Mouse (Mus musculus) midbrain, embryonic 11.5 days (tissue): ENCODE measurements at regions not wholly inside any gene's neighbourhood (a gene's known extent, or its start where the extent isn't known, plus 50 kb on each side); places are given as distances from the start of the nearest gene placed in this dataset.

Experiments used
- ATAC-seq: fragments of 200-750 bp; cut with Nextera tagmentation; 2 replicates; pipeline ENCODE4 v1.8.0; 2017; ENCODE audit warnings: moderate TSS enrichment, moderate library complexity; ENCODE audit not compliant: low FRiP score
- DNase-seq: peaks from one replicate; pipeline ENCODE4 v3.0.0; 2015; ENCODE audit warnings: low spot score; ENCODE audit errors: missing footprints
- H3K27ac ChIP-seq: fragments of 300-500 bp; sonication (generic); 2 replicates; pipeline ENCODE4 v1.5.1; 2014; ENCODE audit warnings: low read depth, low read length
- H3K27me3 ChIP-seq: fragments of 300-500 bp; sonication (generic); 2 replicates; pipeline ENCODE4 v1.6.1; 2014; ENCODE audit warnings: mild to moderate bottlenecking, low read length, moderate library complexity, mixed read lengths; ENCODE audit not compliant: control insufficient read depth, insufficient read depth
- H3K36me3 ChIP-seq: fragments of 300-500 bp; sonication (generic); 2 replicates; pipeline ENCODE4 v1.6.1; 2014; ENCODE audit warnings: mild to moderate bottlenecking, low read length, moderate library complexity, mixed read lengths; ENCODE audit not compliant: control insufficient read depth, insufficient read depth
- H3K4me1 ChIP-seq: fragments of 300-500 bp; sonication (generic); 2 replicates; pipeline ENCODE4 v1.6.1; 2014; ENCODE audit warnings: low read length; ENCODE audit not compliant: control insufficient read depth, insufficient read depth
- H3K4me2 ChIP-seq: fragments of 300-500 bp; sonication (generic); 2 replicates; pipeline ENCODE4 v1.6.1; 2014; ENCODE audit warnings: mild to moderate bottlenecking, moderate library complexity
- H3K4me3 ChIP-seq: fragments of 300-500 bp; sonication (generic); 2 replicates; pipeline ENCODE4 v1.5.1; 2014; ENCODE audit warnings: low read depth, low read length
- H3K9ac ChIP-seq: fragments of 300-500 bp; sonication (generic); 2 replicates; pipeline ENCODE4 v1.6.1; 2014; ENCODE audit warnings: low read length
- H3K9me3 ChIP-seq: fragments of 300-500 bp; sonication (generic); 2 replicates; pipeline ENCODE4 v1.6.1; 2016; ENCODE audit warnings: low read length; ENCODE audit not compliant: control insufficient read depth
- WGBS: fragments of 180-500 bp; shearing (Covaris S2); extraction: QIAGEN DNeasy Blood & Tissue Kit; methylation state at CpG from one replicate; pipeline ENCODE4 v1.1.7; 2014; 5-methylcytosine and 5-hydroxymethylcytosine counted together

GRCm38 (mm10) chr5:111619974-111620373 is 113.8 kb upstream of the Gm26897 start:
- no peak overlapping the region for H3K27ac ChIP-seq
- ATAC-seq (peak; percentile 22; the same call in 1 of the 2 replicates), DNase-seq (no peak)
- H3K9ac ChIP-seq, result no peak overlapping the region
- H3K4me2 ChIP-seq, result no peak overlapping the region
- no peaks in the 10 kb centered on the region for H3K27me3 ChIP-seq
- no peaks in the 10 kb centered on the region for H3K9me3 ChIP-seq
- peaks cover 2% of the 10 kb centered on the region; the same call in 1 of the 2 replicates for H3K4me1 ChIP-seq
- 37% methylated on average over 9 of the region's 9 CpGs for WGBS
- H3K36me3 ChIP-seq, result no peaks in the 10 kb centered on the region
- H3K4me3 ChIP-seq, result no peak overlapping the region

- WGBS, result 76% methylated on average over 6 of the region's 6 CpGs
- H3K4me2 ChIP-seq, result no peak overlapping the region
- H3K27me3 ChIP-seq, result no peaks in the 10 kb centered on the region; the same call in 1 of the 2 replicates
- no peak overlapping the region for H3K4me3 ChIP-seq
- peaks cover 2% of the 10 kb centered on the region; the same call in 1 of the 2 replicates for H3K4me1 ChIP-seq
- H3K36me3 ChIP-seq, result no peaks in the 10 kb centered on the region
- no peak overlapping the region for H3K9ac ChIP-seq
- no peak for ATAC-seq
- no peaks in the 10 kb centered on the region for H3K9me3 ChIP-seq
- no peak for DNase-seq
- no peak overlapping the region for H3K27ac ChIP-seq
Measured at GRCm38 (mm10) chr5:111620626-111621025, 113.1 kb upstream of the Gm26897 start.

GRCm38 (mm10) chr5:111622481-111622880 is 111.2 kb upstream of the Gm26897 start:
- H3K27ac ChIP-seq, result no peak overlapping the region
- no peaks in the 10 kb centered on the region for H3K9me3 ChIP-seq
- H3K9ac ChIP-seq, result no peak overlapping the region

GRCm38 (mm10) chr5:111626273-111626798 is 107.4 kb upstream of the Gm26897 start:
- H3K36me3 ChIP-seq, result no peaks in the 10 kb centered on the region
- H3K4me3 ChIP-seq, result no peak overlapping the region
- no peak overlapping the region for H3K9ac ChIP-seq
- no peaks in the 10 kb centered on the region for H3K9me3 ChIP-seq
- no peak for DNase-seq
- peak overlapping the region; percentile 1 for H3K27ac ChIP-seq
- peaks cover 25% of the 10 kb centered on the region for H3K4me1 ChIP-seq
- peak; percentile 25; the same call in 1 of the 2 replicates for ATAC-seq
- WGBS, result 3% methylated on average over 6 of the region's 6 CpGs
- H3K27me3 ChIP-seq, result no peaks in the 10 kb centered on the region; the same call in 1 of the 2 replicates
- no peak overlapping the region for H3K4me2 ChIP-seq

More at GRCm38 (mm10) chr5:111622481-111622880, 111.2 kb upstream of the Gm26897 start:
- H3K4me1 ChIP-seq, result peaks cover 18% of the 10 kb centered on the region
- no peak for DNase-seq
- no peaks in the 10 kb centered on the region; the same call in 1 of the 2 replicates for H3K27me3 ChIP-seq
- no peaks in the 10 kb centered on the region for H3K36me3 ChIP-seq
- 95% methylated on average over 5 of the region's 5 CpGs for WGBS
- no peak for ATAC-seq
- no peak overlapping the region for H3K4me3 ChIP-seq
- H3K4me2 ChIP-seq, result no peak overlapping the region

- DNase-seq (no peak), ATAC-seq (no peak; the same call in 1 of the 2 replicates)
- no peak overlapping the region for H3K4me2 ChIP-seq
- H3K27me3 ChIP-seq, result no peaks in the 10 kb centered on the region; the same call in 1 of the 2 replicates
- H3K36me3 ChIP-seq, result no peaks in the 10 kb centered on the region
- 96% methylated on average over 3 of the region's 3 CpGs for WGBS
- no peak overlapping the region for H3K27ac ChIP-seq
- no peak overlapping the region for H3K9ac ChIP-seq
- no peak overlapping the region for H3K4me3 ChIP-seq
- peaks cover 4% of the 10 kb centered on the region; the same call in 1 of the 2 replicates for H3K9me3 ChIP-seq
- peaks cover 36% of the 10 kb centered on the region for H3K4me1 ChIP-seq
Measured at GRCm38 (mm10) chr5:111630313-111630844, 103.3 kb upstream of the Gm26897 start.

- peaks cover 4% of the 10 kb centered on the region; the same call in 1 of the 2 replicates for H3K9me3 ChIP-seq
- H3K4me2 ChIP-seq, result peak overlapping the region; percentile 19
- no peaks in the 10 kb centered on the region for H3K27me3 ChIP-seq
- H3K36me3 ChIP-seq, result no peaks in the 10 kb centered on the region
- under 1% methylated on average over 18 of the region's 18 CpGs for whole genome bisulfite sequencing
- H3K4me3 ChIP-seq, result no peak overlapping the region
- H3K27ac ChIP-seq, result peak overlapping the region; percentile 93
- H3K9ac ChIP-seq, result peak overlapping the region; percentile 49
- ATAC-seq (peak; percentile 83), DNase-seq (peak; percentile 96)
- peaks cover 28% of the 10 kb centered on the region for H3K4me1 ChIP-seq
Measured at GRCm38 (mm10) chr5:111631572-111632161, 102.1 kb upstream of the Gm26897 start.

- Histone ChIP-seq H3K27me3 (no peaks in the 10 kb centered on the region), H3K27ac (no peak overlapping the region), H3K36me3 (no peaks in the 10 kb centered on the region), H3K9ac (no peak overlapping the region), H3K9me3 (peaks cover 4% of the 10 kb centered on the region; the same call in 1 of the 2 replicates), H3K4me1 (peaks cover 29% of the 10 kb centered on the region), H3K4me3 (no peak overlapping the region), H3K4me2 (no peak overlapping the region)
- 90% methylated on average over 5 of the region's 5 CpGs for WGBS
- DNase-seq, result no peak
- ATAC-seq, result no peak
Measured at GRCm38 (mm10) chr5:111635092-111635491, 98.6 kb upstream of the Gm26897 start.

GRCm38 (mm10) chr5:111636969-111637368 is 96.8 kb upstream of the Gm26897 start:
- H3K9ac ChIP-seq, result no peak overlapping the region
- ATAC-seq (no peak), DNase-seq (no peak)
- peaks cover 23% of the 10 kb centered on the region for H3K4me1 ChIP-seq
- no peak overlapping the region for H3K27ac ChIP-seq
- H3K9me3 ChIP-seq, result peaks cover 4% of the 10 kb centered on the region; the same call in 1 of the 2 replicates
- H3K4me2 ChIP-seq, result no peak overlapping the region
- no peaks in the 10 kb centered on the region for H3K36me3 ChIP-seq
- H3K27me3 ChIP-seq, result 0 out of 2 replicates have a peak, but pooled peaks cover 2% of the 10 kb centered on the region
- WGBS, result 70% methylated on average over 4 of the region's 4 CpGs
- H3K4me3 ChIP-seq, result no peak overlapping the region

- 83% methylated on average over 7 of the region's 7 CpGs for WGBS
- DNase-seq (no peak), ATAC-seq (no peak)
- Histone ChIP-seq H3K9ac (no peak overlapping the region), H3K4me2 (no peak overlapping the region), H3K27me3 (0 out of 2 replicates have a peak, but pooled peaks cover 2% of the 10 kb centered on the region), H3K9me3 (no peaks in the 10 kb centered on the region), H3K4me1 (peaks cover 17% of the 10 kb centered on the region), H3K27ac (no peak overlapping the region), H3K4me3 (no peak overlapping the region), H3K36me3 (no peaks in the 10 kb centered on the region)
Measured at GRCm38 (mm10) chr5:111638306-111638705, 95.4 kb upstream of the Gm26897 start.
